Mouse (Mus musculus): ENCODE results near the gene Clybl. TPM values are rescaled to one million over a fixed set of nuclear protein-coding genes. Genes with fewer than 3 reads are reported as not detected.

The Clybl gene
- total and polyA plus RNA-seq, 3 experiments = 13.4 to 36.6 TPM; not detected in 1

DNA sequence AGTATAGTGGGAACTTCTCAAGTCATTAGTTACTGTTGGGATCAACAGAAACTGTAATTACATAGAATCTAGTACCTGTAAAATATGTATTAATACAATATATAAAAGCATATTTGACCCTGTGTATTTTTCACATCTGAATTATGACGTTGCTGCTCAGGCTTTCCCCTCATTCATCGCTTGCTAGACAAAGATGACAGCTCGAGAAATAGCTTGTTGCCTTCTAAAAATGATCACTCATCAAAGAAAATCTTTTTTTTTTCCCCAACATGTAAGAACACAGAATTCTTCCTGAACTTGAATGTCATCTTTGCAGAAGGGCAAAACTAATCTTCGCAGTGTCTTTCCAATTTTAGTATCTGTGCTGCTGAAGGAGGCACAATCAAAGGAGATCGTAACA is 206.3 kb downstream of the Clybl start:
- no peak overlapping the region for H3K9ac ChIP-seq (ENCODE audit: control insufficient read depth, low read depth, low read length, poor library complexity, severe bottlenecking)
- TF ChIP-seq POLR2AphosphoS5 (IDR thresholded peaks at IDR 0.05; ENCODE audit: borderline replicate concordance, low read depth, low read length) (no peak), MAZ (IDR thresholded peaks at IDR 0.05; ENCODE audit: low read depth, low read length) (no peak), NELFE (IDR thresholded peaks at IDR 0.05; ENCODE audit: low read depth, low read length) (no peak)
- H3K27ac ChIP-seq (ENCODE audit: control insufficient read depth, low read depth, low read length) = no peak overlapping the region
- peaks cover 0 to 9% of the 10 kb centered on the region in 2 experiments; a peak in 2 of 4 replicates for H3K36me3 ChIP-seq (ENCODE audit: control insufficient read depth in 1 of 2, insufficient read depth in 2 of 2, low read length in 2 of 2)
- no peaks in the 10 kb centered on the region for H3K79me2 ChIP-seq (ENCODE audit: control insufficient read depth, insufficient read depth, low read length, poor library complexity)
- H3K9me3 ChIP-seq (replicated peaks; ENCODE audit: insufficient read depth, low read length) = no peaks in the 10 kb centered on the region
- H3K4me1 ChIP-seq (ENCODE audit: control insufficient read depth in 1 of 2, insufficient read depth in 2 of 2, low read length in 2 of 2) = peaks cover 8 to 11% of the 10 kb centered on the region in 2 experiments; a peak in 3 of 4 replicates
- DNase-seq (ENCODE audit: low read depth, low spot score) = no peak
- H3K4me3 ChIP-seq (ENCODE audit: control insufficient read depth in 1 of 2, insufficient read depth in 1 of 2, low read depth in 2 of 2, low read length in 2 of 2) = no peak overlapping the region
- H3K27me3 ChIP-seq (ENCODE audit: control insufficient read depth in 1 of 2, insufficient read depth in 2 of 2, low read length in 2 of 2) = no peaks in the 10 kb centered on the region

DNA sequence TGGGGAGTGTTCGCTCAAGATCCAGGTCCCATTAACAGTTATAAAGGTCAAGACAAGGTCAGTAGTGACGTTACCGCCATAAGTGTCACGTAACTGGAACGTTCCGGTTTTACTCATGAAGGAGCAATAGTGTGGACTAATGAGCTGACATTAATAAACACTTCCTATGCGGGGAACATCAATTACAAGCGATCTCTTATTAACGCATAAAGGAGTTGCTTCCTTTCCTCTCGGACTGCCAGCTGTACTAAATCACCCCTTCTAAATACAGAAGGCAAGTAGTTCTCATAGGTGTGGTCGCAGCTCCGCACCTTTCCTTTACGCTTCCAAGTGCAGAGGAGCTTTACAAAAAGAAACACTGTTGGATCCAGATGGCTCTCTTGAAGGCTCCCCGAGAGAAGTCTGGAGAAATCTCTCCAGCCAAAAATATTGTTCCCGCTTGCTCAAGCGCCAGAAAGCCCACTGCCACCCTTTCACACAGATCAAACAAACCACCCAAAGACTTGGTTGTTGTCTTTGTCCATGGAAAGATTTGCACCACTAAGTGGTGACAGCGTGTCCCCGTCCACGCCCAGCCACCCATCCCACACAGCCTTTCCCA is 207.0 kb downstream of the Clybl start:
- no peaks in the 10 kb centered on the region for H3K27me3 ChIP-seq (ENCODE audit: control insufficient read depth in 1 of 2, insufficient read depth in 2 of 2, low read length in 2 of 2)
- H3K4me1 ChIP-seq (ENCODE audit: control insufficient read depth in 1 of 2, insufficient read depth in 2 of 2, low read length in 2 of 2) = peaks cover 8 to 11% of the 10 kb centered on the region in 2 experiments; a peak in 3 of 4 replicates
- DNase-seq (ENCODE audit: low read depth, low spot score) = no peak
- no peaks in the 10 kb centered on the region for H3K9me3 ChIP-seq (replicated peaks; ENCODE audit: insufficient read depth, low read length)
- no peaks in the 10 kb centered on the region for H3K79me2 ChIP-seq (ENCODE audit: control insufficient read depth, insufficient read depth, low read length, poor library complexity)
- H3K9ac ChIP-seq (ENCODE audit: control insufficient read depth, low read depth, low read length, poor library complexity, severe bottlenecking) = no peak overlapping the region
- H3K27ac ChIP-seq (ENCODE audit: control insufficient read depth, low read depth, low read length) = no peak overlapping the region
- no peak overlapping the region for H3K4me3 ChIP-seq (ENCODE audit: control insufficient read depth in 1 of 2, insufficient read depth in 1 of 2, low read depth in 2 of 2, low read length in 2 of 2)
- peaks cover 0 to 9% of the 10 kb centered on the region in 2 experiments; a peak in 2 of 4 replicates for H3K36me3 ChIP-seq (ENCODE audit: control insufficient read depth in 1 of 2, insufficient read depth in 2 of 2, low read length in 2 of 2)
- TF ChIP-seq MYC (IDR thresholded peaks at IDR 0.05; ENCODE audit: low read depth, low read length) (no peak), KAT2A (conservative IDR thresholded peaks at IDR 0.05; ENCODE audit: low read depth, low read length) (no peak), ETS1 (IDR thresholded peaks at IDR 0.05; ENCODE audit: low read depth, low read length) (no peak), NELFE (IDR thresholded peaks at IDR 0.05; ENCODE audit: low read depth, low read length) (no peak), MAZ (IDR thresholded peaks at IDR 0.05; ENCODE audit: low read depth, low read length) (no peak), TCF12 (IDR thresholded peaks at IDR 0.05; ENCODE audit: low read depth, low read length) (no peak), ZMIZ1 (IDR thresholded peaks at IDR 0.05; ENCODE audit: low read depth, low read length) (no peak), USF2 (IDR thresholded peaks at IDR 0.05; ENCODE audit: borderline replicate concordance in 1 of 2, insufficient read depth in 1 of 2, low read depth in 1 of 2, low read length in 2 of 2) (no peak), ELF1 (IDR thresholded peaks at IDR 0.05; ENCODE audit: low read depth, low read length) (no peak), SMC3 (IDR thresholded peaks at IDR 0.05; ENCODE audit: low read depth, low read length) (no peak), ZKSCAN1 (IDR thresholded peaks at IDR 0.05; ENCODE audit: low read depth, low read length) (no peak), MXI1 (IDR thresholded peaks at IDR 0.05; ENCODE audit: low read depth, low read length) (no peak), CTCF (IDR thresholded peaks at IDR 0.05 in 2 of 3, conservative IDR thresholded peaks at IDR 0.05 in 1 of 3; ENCODE audit: control insufficient read depth in 1 of 3, insufficient read depth in 1 of 3, low read depth in 2 of 3, low read length in 3 of 3, poor library complexity in 1 of 3, severe bottlenecking in 1 of 3) (no peak), RCOR1 (IDR thresholded peaks at IDR 0.05; ENCODE audit: low read depth, low read length) (no peak), ZNF384 (IDR thresholded peaks at IDR 0.05; ENCODE audit: low read depth, low read length) (no peak), GATA1 (IDR thresholded peaks at IDR 0.05; ENCODE audit: low read depth, low read length) (no peak), EP300 (IDR thresholded peaks at IDR 0.05; ENCODE audit: low read depth in 1 of 2, low read length in 2 of 2) (no peak), NRF1 (IDR thresholded peaks at IDR 0.05; ENCODE audit: insufficient read depth, low read depth, low read length, poor library complexity, severe bottlenecking) (no peak)
